Mouse (Mus musculus): ENCODE results near the gene Bdkrb1. TPM values are rescaled to one million over a fixed set of nuclear protein-coding genes. Genes with fewer than 3 reads are reported as not detected.

Gene Bdkrb1
- polyA plus RNA-seq, 1 experiment from 2014 or later, result 0.40 TPM

DNA sequence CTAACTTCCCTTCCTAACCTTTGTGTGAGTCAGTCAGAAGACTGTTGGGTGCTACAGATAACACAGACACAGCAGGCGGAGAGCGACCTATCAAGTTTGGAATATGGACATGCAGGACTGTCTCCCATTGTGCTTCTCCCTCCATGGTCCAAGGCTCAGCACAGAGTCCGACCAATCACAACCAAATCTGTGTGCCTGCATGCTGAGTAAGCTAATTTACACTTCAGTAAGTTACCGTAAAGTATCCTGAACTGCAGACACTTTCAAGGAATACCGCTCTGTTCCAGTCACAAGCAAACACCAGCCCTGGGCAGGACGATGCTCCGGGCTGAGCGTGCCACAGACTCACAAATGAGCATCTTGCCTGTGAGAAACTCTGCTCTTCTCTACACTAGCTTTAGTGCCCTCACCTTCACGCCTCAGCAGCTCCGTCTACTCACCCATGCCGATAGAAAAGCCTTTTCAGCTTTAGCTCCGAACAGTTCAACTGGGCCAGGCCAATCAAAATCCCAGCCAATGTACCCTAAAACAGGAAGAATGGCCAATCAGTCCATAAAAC is 20.2 kb downstream of the Bdkrb1 start:
- Histone ChIP-seq H3K4me1 (replicated peaks; ENCODE audit: control insufficient read depth, insufficient read depth, low read length) (no peaks in the 10 kb centered on the region), H3K4me2 (replicated peaks; ENCODE audit: low read depth) (no peak overlapping the region), H3K27ac (ENCODE audit: low read depth, low read length) (no peak overlapping the region), H3K4me3 (ENCODE audit: low read depth, low read length) (no peak overlapping the region), H3K36me3 (ENCODE audit: control insufficient read depth, insufficient read depth) (peaks cover 80% of the 10 kb centered on the region), H3K27me3 (replicated peaks; ENCODE audit: control insufficient read depth, insufficient read depth, low read length) (no peaks in the 10 kb centered on the region), H3K9me3 (ENCODE audit: control insufficient read depth) (no peaks in the 10 kb centered on the region), H3K9ac (ENCODE audit: low read depth, low read length) (no peak overlapping the region)
- WGBS, result 93% methylated on average over 12 of the region's 12 CpGs
- TF ChIP-seq CTCF (IDR thresholded peaks at IDR 0.05; ENCODE audit: low read depth), result no peak
- no peak for ATAC-seq

DNA sequence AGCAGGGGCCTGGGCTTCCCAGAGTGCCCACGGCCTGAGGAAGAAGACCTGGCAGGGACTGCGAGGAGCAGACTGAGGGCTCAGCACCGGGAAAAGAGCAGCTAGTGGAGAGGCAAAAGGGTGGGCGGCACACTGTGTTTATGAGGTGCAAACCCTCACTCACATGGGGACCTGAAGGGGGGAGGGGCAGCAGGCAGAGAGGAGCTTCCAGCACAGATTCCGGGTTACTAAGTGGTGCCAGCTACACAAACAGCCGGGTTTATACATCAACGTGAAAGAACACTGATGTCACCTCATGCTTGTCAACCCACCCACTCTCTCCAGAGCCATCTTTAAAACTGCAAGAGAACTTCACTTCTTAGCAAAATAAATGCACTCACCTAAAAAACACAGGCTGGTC is 22.9 kb downstream of the Bdkrb1 start:
- Histone ChIP-seq H3K36me3 (ENCODE audit: control insufficient read depth, insufficient read depth) (peaks cover 65% of the 10 kb centered on the region), H3K4me1 (replicated peaks; ENCODE audit: control insufficient read depth, insufficient read depth, low read length) (no peaks in the 10 kb centered on the region), H3K9me3 (ENCODE audit: control insufficient read depth) (no peaks in the 10 kb centered on the region), H3K27ac (ENCODE audit: low read depth, low read length) (no peak overlapping the region), H3K27me3 (replicated peaks; ENCODE audit: control insufficient read depth, insufficient read depth, low read length) (no peaks in the 10 kb centered on the region), H3K9ac (ENCODE audit: low read depth, low read length) (no peak overlapping the region), H3K4me3 (ENCODE audit: low read depth, low read length) (no peak overlapping the region), H3K4me2 (replicated peaks; ENCODE audit: low read depth) (no peak overlapping the region)
- WGBS, result 74% methylated on average over 7 of the region's 7 CpGs
- no peak for ATAC-seq
- no peak for TF ChIP-seq CTCF (IDR thresholded peaks at IDR 0.05; ENCODE audit: low read depth)

DNA sequence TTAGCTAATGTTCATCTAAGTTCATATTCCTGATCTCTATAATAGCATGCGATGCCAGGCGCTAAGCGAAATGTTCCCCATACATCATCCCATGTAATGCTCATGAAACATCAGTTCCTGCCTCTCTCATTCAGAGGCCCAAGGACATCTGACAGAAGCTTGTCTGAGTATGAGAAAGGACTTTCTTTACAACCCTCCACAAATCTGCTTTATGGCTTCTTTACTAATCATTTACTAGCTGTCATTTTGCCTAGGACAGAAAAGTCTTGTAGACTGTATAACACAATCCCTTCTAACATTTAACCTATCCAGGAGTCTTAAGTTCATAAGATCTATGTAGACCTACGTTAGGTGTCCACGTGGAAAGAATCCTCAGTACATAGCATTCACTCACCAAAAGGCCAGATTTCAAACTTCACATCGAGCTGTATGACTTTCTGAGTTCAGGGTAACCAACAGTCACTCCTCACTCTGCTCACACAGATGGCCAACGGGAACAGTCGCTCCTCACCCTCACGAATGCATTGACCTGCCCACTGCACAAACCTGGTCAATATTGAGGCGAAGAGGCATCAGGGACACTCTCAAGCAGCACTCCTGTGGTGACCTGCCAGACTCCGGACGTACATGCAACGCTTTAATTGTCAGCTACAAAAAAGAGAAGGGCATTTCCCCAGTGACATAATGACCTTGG is 31.6 kb downstream of the Bdkrb1 start:
- TF ChIP-seq CTCF (IDR thresholded peaks at IDR 0.05; ENCODE audit: low read depth), result no peak
- Histone ChIP-seq H3K9me3 (ENCODE audit: control insufficient read depth) (no peaks in the 10 kb centered on the region), H3K9ac (ENCODE audit: low read depth, low read length) (no peak overlapping the region), H3K27ac (ENCODE audit: low read depth, low read length) (0 out of 2 replicates have a peak overlapping the region, but pooled peaks have one; percentile 30), H3K27me3 (replicated peaks; ENCODE audit: control insufficient read depth, insufficient read depth, low read length) (no peaks in the 10 kb centered on the region), H3K4me3 (ENCODE audit: low read depth, low read length) (no peak overlapping the region), H3K36me3 (ENCODE audit: control insufficient read depth, insufficient read depth) (peaks cover 64% of the 10 kb centered on the region), H3K4me2 (replicated peaks; ENCODE audit: low read depth) (no peak overlapping the region; the same call in 1 of the 2 replicates), H3K4me1 (replicated peaks; ENCODE audit: control insufficient read depth, insufficient read depth, low read length) (no peaks in the 10 kb centered on the region)
- peak; percentile 77 for ATAC-seq
- WGBS, result 56% methylated on average over 13 of the region's 13 CpGs

DNA sequence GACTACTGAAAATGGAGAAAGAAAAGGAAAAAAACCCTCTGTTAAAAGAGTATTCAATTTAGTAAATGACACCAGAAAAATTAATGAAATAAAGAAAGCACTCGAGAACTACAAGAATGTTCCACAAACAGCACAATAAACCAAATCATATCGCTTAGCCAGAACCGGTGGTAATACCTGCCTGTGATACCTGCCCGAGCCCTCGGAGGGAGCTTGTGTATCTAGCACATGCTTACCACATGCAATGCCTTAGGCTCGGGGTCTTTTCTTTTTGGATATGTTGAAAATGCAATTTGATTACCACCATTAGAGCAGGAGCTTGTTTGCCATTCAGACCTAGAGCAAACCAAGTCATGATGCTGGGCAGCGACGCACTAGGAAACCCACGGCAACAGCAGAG is 33.7 kb downstream of the Bdkrb1 start:
- Histone ChIP-seq H3K27me3 (replicated peaks; ENCODE audit: control insufficient read depth, insufficient read depth, low read length) (no peaks in the 10 kb centered on the region), H3K36me3 (ENCODE audit: control insufficient read depth, insufficient read depth) (peaks cover 79% of the 10 kb centered on the region), H3K4me3 (ENCODE audit: low read depth, low read length) (no peak overlapping the region), H3K27ac (ENCODE audit: low read depth, low read length) (no peak overlapping the region), H3K4me2 (replicated peaks; ENCODE audit: low read depth) (no peak overlapping the region), H3K9ac (ENCODE audit: low read depth, low read length) (no peak overlapping the region), H3K4me1 (replicated peaks; ENCODE audit: control insufficient read depth, insufficient read depth, low read length) (no peaks in the 10 kb centered on the region), H3K9me3 (ENCODE audit: control insufficient read depth) (no peaks in the 10 kb centered on the region)
- ATAC-seq, result no peak
- 93% methylated on average over 9 of the region's 9 CpGs for WGBS
- no peak for TF ChIP-seq CTCF (IDR thresholded peaks at IDR 0.05; ENCODE audit: low read depth)

DNA sequence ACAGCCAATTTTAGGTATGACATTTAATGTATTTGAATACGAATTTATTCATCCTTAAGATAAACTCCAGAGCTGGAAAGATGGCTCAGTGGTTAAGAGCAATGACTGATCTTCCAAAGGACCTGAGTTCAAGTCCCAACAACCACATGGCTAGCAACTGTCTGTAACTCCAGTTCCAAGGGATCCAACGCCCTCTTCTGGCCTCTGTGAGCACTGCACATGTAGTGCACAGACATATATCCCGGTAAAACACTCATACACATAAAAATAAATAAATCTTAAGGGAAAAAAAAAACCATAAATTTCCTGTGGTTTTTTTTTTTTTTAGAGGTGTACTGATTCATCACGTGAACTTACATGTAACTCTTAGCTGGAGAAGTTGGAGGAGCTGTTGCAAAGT is 34.7 kb downstream of the Bdkrb1 start:
- no peak overlapping the region for H3K4me3 ChIP-seq (ENCODE audit: low read depth, low read length)
- no peaks in the 10 kb centered on the region for H3K4me1 ChIP-seq (replicated peaks; ENCODE audit: control insufficient read depth, insufficient read depth, low read length)
- H3K9me3 ChIP-seq (ENCODE audit: control insufficient read depth), result no peaks in the 10 kb centered on the region
- WGBS, result 80% methylated on average over 4 of the region's 4 CpGs
- no peak overlapping the region for H3K4me2 ChIP-seq (replicated peaks; ENCODE audit: low read depth)
- peaks cover 86% of the 10 kb centered on the region for H3K36me3 ChIP-seq (ENCODE audit: control insufficient read depth, insufficient read depth)
- H3K9ac ChIP-seq (ENCODE audit: low read depth, low read length), result no peak overlapping the region
- no peak for ATAC-seq
- no peak overlapping the region for H3K27ac ChIP-seq (ENCODE audit: low read depth, low read length)
- TF ChIP-seq CTCF (IDR thresholded peaks at IDR 0.05; ENCODE audit: low read depth), result peak; percentile 44
- no peaks in the 10 kb centered on the region for H3K27me3 ChIP-seq (replicated peaks; ENCODE audit: control insufficient read depth, insufficient read depth, low read length)

DNA sequence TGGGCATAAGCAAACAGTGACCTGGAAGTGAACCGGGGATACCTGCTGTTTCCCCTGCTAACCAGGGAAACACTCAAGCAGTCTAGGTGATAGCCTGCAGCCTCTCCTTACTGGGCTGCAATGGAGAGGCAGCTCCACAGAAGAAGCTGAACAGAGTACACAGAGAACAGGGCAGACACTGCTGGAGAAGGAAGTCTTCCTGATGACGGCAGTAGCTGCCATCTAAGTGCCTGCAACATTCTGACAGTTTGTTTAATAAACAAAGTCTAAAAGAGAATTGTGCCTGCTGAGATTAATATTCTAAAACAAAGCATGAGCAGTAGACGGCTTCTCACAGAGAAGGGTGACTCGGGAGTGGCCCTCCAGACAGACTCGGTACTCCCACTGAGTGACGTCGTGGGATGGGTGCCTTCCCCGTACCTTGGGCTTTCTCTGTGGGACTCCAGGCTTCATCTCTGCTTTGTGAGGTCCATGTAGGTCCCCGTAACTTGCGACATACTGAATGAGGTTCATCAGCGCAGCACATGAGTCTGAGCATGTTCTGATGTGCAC is 40.0 kb downstream of the Bdkrb1 start:
- no peak for ATAC-seq
- H3K36me3 ChIP-seq (ENCODE audit: control insufficient read depth, insufficient read depth), result peaks cover 97% of the 10 kb centered on the region
- no peak overlapping the region for H3K4me3 ChIP-seq (ENCODE audit: low read depth, low read length)
- no peak for TF ChIP-seq CTCF (IDR thresholded peaks at IDR 0.05; ENCODE audit: low read depth)
- no peaks in the 10 kb centered on the region for H3K9me3 ChIP-seq (ENCODE audit: control insufficient read depth)
- H3K9ac ChIP-seq (ENCODE audit: low read depth, low read length), result no peak overlapping the region
- no peak overlapping the region for H3K4me2 ChIP-seq (replicated peaks; ENCODE audit: low read depth)
- H3K4me1 ChIP-seq (replicated peaks; ENCODE audit: control insufficient read depth, insufficient read depth, low read length), result no peaks in the 10 kb centered on the region
- 78% methylated on average over 11 of the region's 11 CpGs for WGBS
- H3K27me3 ChIP-seq (replicated peaks; ENCODE audit: control insufficient read depth, insufficient read depth, low read length), result no peaks in the 10 kb centered on the region
- no peak overlapping the region for H3K27ac ChIP-seq (ENCODE audit: low read depth, low read length)

Other genes with a start within 250 kb of the Bdkrb1 start
- 0.51 and 0.56 TPM in 2 replicates for gene D430019H16Rik, start 149.2 kb upstream of the Bdkrb1 start, polyA plus RNA-seq (2015; fragmentation: Nextera tagmentation; extraction: Ambion mirVana)
- gene Bdkrb2, start 39.9 kb upstream of the Bdkrb1 start, polyA plus RNA-seq (2015; fragmentation: Nextera tagmentation; extraction: Ambion mirVana), result 3.8 and 4.4 TPM in 2 replicates
- gene Gskip, start 81.7 kb downstream of the Bdkrb1 start, polyA plus RNA-seq (2015; fragmentation: Nextera tagmentation; extraction: Ambion mirVana), result 35.0 and 35.6 TPM in 2 replicates
- 10.8 and 12.0 TPM in 2 replicates for gene Atg2b, start 82.1 kb downstream of the Bdkrb1 start, polyA plus RNA-seq (2015; fragmentation: Nextera tagmentation; extraction: Ambion mirVana)
- 0.18 and 0.24 TPM in 2 replicates for gene Ak7, start 102.9 kb downstream of the Bdkrb1 start, polyA plus RNA-seq (2015; fragmentation: Nextera tagmentation; extraction: Ambion mirVana)
- gene Papola, start 181.6 kb downstream of the Bdkrb1 start, polyA plus RNA-seq (2015; fragmentation: Nextera tagmentation; extraction: Ambion mirVana), result 101 and 110 TPM in 2 replicates